Mouse (Mus musculus) midbrain, embryonic 12.5 days (tissue): Measurements from ENCODE around the gene Ect2l. TPM values are rescaled to one million over a fixed set of nuclear protein-coding genes. Genes with fewer than 3 reads are reported as not detected.

Source experiments
- ATAC-seq: fragments of 200-750 bp; cut with Nextera tagmentation; 2 replicates; pipeline ENCODE4 v1.8.0; 2017; ENCODE audit warnings: low read depth, moderate TSS enrichment, moderate library complexity; ENCODE audit not compliant: low FRiP score
- H3K27ac ChIP-seq: fragments of 300-500 bp; sonication (generic); replicated peaks from 2 replicates; pipeline ENCODE4 v1.5.1; 2016; ENCODE audit warnings: mild to moderate bottlenecking
- H3K27me3 ChIP-seq: fragments of 300-500 bp; sonication (generic); 2 replicates; pipeline ENCODE4 v1.6.1; 2016; ENCODE audit warnings: mild to moderate bottlenecking
- H3K36me3 ChIP-seq: fragments of 300-500 bp; sonication (generic); 2 replicates; pipeline ENCODE4 v1.6.1; 2016
- H3K4me1 ChIP-seq: fragments of 300-500 bp; sonication (generic); 2 replicates; pipeline ENCODE4 v1.6.1; 2016
- H3K4me2 ChIP-seq: fragments of 300-500 bp; sonication (generic); replicated peaks from 2 replicates; pipeline ENCODE4 v1.6.1; 2016; ENCODE audit warnings: mild to moderate bottlenecking, moderate library complexity
- H3K4me3 ChIP-seq: fragments of 300-500 bp; sonication (generic); 2 replicates; pipeline ENCODE4 v1.5.1; 2016; ENCODE audit warnings: mild to moderate bottlenecking
- H3K9ac ChIP-seq: fragments of 300-500 bp; sonication (generic); replicated peaks from 2 replicates; pipeline ENCODE4 v1.6.1; 2016; ENCODE audit warnings: mild to moderate bottlenecking, moderate library complexity
- H3K9me3 ChIP-seq: fragments of 300-500 bp; sonication (generic); 2 replicates; pipeline ENCODE4 v1.6.1; 2016; ENCODE audit warnings: mild to moderate bottlenecking
- WGBS: fragments of 180-500 bp; shearing (Covaris S2); methylation state at CpG from one replicate; pipeline ENCODE4 v1.1.7; 2016; 5-methylcytosine and 5-hydroxymethylcytosine counted together
- polyA plus RNA-seq: library from polyadenylated mRNA; unstranded; fragments of >200 nt; fragmentation: Nextera tagmentation; extraction: Ambion mirVana; gene quantifications from 2 replicates; pipeline ENCODE4 v1.2.1, GENCODE M21; 2016

Gene Ect2l
- polyA plus RNA-seq, 1 experiment from 2014 or later = 0.37 TPM

DNA sequence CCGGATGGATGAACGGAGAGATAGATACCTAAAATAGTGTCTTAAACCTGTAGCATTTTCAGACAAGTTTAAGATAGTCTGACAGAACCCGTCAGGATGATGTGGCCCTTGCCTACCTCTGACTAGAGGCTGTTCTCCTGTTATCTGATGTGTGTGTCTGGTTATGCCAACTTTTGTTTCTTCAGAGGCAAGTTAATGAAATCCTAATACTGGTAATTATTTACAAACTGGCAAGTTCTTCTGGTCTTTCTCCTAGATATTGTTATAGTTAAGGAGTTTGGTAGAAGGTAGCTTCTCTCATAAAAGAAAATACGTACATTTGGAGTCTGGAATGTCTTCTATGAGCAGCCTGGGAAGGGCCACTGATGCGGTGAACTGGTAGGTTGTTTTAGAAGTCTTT is 80.4 kb downstream of the Ect2l start:
- Histone ChIP-seq H3K36me3 (peaks cover 7% of the 10 kb centered on the region), H3K27me3 (no peaks in the 10 kb centered on the region), H3K4me3 (no peak overlapping the region), H3K9ac (no peak overlapping the region), H3K27ac (no peak overlapping the region), H3K4me1 (no peaks in the 10 kb centered on the region), H3K4me2 (no peak overlapping the region), H3K9me3 (no peaks in the 10 kb centered on the region)
- no peak for ATAC-seq
- 94% methylated on average over 5 of the region's 5 CpGs for WGBS

DNA sequence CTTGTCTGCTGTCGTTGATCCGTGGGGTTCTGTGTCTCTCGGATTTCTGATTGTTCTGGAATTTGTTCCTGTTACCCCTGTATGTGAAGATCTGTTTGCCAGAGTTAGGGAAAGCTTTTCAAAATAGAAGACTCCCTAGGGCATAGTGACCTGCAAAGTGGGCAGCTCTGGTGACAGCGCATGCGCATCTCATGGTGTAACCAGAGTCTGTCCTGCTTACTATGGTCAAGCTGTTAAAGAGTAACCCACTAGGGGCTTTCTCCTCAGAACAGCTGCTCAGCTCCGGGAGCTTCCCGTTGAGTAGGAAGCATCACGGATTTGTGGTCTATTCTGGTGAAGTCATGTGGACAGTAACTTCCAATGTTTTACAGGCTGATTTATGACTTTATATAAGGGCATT is 92.4 kb downstream of the Ect2l start:
- Histone ChIP-seq H3K27ac (no peak overlapping the region), H3K4me1 (no peaks in the 10 kb centered on the region), H3K4me3 (no peak overlapping the region), H3K27me3 (no peaks in the 10 kb centered on the region), H3K36me3 (peaks cover 65% of the 10 kb centered on the region), H3K4me2 (no peak overlapping the region), H3K9me3 (no peaks in the 10 kb centered on the region), H3K9ac (no peak overlapping the region)
- ATAC-seq = no peak
- 91% methylated on average over 8 of the region's 8 CpGs for WGBS

DNA sequence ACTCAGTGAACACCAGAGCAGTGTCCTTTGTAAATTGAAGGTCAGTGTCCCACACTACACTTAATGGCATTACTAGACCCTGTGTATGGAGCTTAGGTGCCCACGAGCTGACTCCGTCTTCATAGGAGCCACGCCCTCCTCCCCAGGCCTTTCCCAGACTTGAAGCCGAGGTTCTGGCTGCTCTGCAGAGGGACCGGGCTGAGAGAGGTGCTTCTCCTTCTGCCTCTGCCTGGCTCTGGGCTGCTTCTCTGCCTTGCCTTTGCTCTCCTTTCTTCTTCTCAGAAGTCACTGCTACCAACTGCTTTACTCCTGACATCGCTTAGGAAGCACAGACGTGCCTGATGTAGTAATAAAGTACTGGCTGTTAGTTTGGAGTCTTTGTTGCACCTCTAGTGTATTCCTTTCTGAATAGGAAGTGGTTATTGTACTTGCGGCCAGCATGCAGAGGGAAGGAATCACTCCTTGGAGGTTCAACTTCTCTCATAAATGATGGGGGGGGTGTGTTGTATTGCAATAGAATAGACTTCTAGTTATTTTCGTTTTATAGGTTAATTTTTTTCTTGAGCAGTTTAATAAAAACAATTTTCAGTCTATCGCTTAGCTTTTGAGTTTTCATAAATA is 97.1 kb downstream of the Ect2l start:
- Histone ChIP-seq H3K4me1 (no peaks in the 10 kb centered on the region), H3K9ac (no peak overlapping the region), H3K9me3 (no peaks in the 10 kb centered on the region), H3K4me2 (no peak overlapping the region), H3K27ac (no peak overlapping the region), H3K4me3 (no peak overlapping the region), H3K36me3 (peaks cover 26% of the 10 kb centered on the region), H3K27me3 (no peaks in the 10 kb centered on the region)
- ATAC-seq = no peak
- 83% methylated on average over 10 of the region's 10 CpGs for WGBS

DNA sequence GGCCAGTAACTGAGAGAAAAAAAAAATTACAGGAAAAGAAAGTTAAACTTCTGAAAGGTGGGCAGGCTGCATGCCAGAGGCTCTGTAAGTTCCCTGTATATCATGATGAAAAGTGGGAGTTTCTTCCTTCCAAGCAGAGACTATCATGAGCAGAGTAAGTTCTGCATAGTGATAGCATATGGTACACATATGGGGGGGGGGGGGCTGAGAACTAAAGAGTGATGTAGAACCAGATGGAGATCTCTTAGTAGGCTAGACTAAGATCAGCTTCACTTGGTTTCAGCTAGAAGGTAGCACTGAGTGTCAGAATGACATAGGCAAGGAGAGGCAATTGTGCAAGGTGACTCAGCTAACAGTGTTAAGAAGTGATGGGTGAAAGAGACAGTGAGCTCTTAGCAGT is 99.8 kb downstream of the Ect2l start:
- Histone ChIP-seq H3K36me3 (peaks cover 12% of the 10 kb centered on the region), H3K4me3 (no peak overlapping the region), H3K9me3 (no peaks in the 10 kb centered on the region), H3K27me3 (no peaks in the 10 kb centered on the region), H3K4me2 (no peak overlapping the region), H3K27ac (no peak overlapping the region), H3K4me1 (no peaks in the 10 kb centered on the region), H3K9ac (no peak overlapping the region)
- no peak for ATAC-seq

DNA sequence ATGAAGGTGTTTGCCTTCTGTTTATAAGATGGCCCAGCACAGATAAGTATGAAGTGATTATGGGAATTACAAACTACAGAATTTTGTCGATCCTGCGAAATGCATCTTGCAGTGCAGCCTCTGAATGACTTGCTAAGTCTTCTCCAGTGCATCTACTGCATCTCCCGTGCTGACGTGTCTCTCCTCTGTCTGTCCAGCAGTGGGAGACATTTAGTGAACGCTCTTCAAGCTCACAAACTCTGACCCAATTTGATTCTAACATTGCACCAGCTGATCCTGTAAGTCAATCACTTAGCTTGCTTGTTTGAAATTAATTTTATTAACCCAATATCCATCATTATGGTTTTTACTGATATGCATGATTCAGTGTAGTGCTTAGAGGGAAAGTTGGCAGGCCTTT is 103.2 kb downstream of the Ect2l start:
- no peak overlapping the region for H3K4me2 ChIP-seq
- H3K27me3 ChIP-seq = no peaks in the 10 kb centered on the region
- no peak for ATAC-seq
- peaks cover 21% of the 10 kb centered on the region for H3K36me3 ChIP-seq
- H3K27ac ChIP-seq = no peak overlapping the region
- H3K4me3 ChIP-seq = no peak overlapping the region
- no peak overlapping the region for H3K9ac ChIP-seq
- no peaks in the 10 kb centered on the region for H3K4me1 ChIP-seq
- no peaks in the 10 kb centered on the region for H3K9me3 ChIP-seq
- 80% methylated on average over 5 of the region's 5 CpGs for WGBS

DNA sequence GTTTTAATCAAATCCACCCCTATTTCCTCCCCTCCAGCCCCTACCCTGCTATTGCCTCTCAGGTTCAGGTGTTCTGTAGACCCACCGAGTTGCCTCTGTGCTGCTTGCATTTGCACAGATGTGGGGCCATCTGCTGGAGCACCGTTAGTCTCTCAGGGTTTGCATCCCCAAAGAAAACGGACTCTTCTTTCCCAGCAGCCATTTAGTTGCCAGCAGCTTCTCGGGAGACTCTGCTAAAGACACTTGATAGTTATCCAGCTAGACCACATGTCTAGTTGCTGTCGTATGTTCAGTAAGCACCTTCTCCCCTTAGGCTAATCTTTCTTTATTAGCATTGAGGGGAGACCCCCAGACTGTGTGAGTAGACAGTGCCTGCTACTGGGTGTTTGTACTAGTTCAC is 108.5 kb downstream of the Ect2l start:
- H3K36me3 ChIP-seq = peaks cover 23% of the 10 kb centered on the region
- ATAC-seq = no peak
- H3K27ac ChIP-seq = no peak overlapping the region
- no peaks in the 10 kb centered on the region for H3K9me3 ChIP-seq
- H3K27me3 ChIP-seq = no peaks in the 10 kb centered on the region
- no peak overlapping the region for H3K4me3 ChIP-seq
- WGBS = 78% methylated on average over 5 of the region's 5 CpGs
- H3K4me2 ChIP-seq = no peak overlapping the region
- no peaks in the 10 kb centered on the region for H3K4me1 ChIP-seq
- H3K9ac ChIP-seq = no peak overlapping the region

DNA sequence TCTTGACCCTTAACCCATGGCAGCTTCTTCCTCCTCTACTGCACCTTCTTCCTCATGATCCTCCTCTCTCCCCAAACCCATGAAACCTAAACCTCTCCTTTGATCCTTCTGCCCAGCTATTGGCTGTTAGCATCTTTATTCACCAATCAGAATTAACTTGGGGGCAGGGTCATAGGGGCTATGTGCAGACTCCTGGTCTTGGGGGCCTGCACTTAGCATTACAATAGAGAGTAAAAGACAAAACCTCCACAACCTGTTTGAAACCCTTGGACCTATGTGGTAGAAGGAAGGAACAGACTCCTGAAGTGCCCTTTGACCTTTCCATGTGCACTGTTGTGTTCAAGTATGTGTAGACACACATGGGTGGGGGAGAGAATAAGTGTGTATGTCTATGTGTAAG is 120.0 kb downstream of the Ect2l start:
- H3K27ac ChIP-seq = no peak overlapping the region
- no peaks in the 10 kb centered on the region for H3K27me3 ChIP-seq
- no peak overlapping the region for H3K4me3 ChIP-seq
- no peak overlapping the region for H3K9ac ChIP-seq
- no peaks in the 10 kb centered on the region for H3K4me1 ChIP-seq
- no peak overlapping the region for H3K4me2 ChIP-seq
- 0 out of 2 replicates have a peak, but pooled peaks have one; percentile 27 for ATAC-seq
- H3K9me3 ChIP-seq = peaks cover 10% of the 10 kb centered on the region; the same call in 1 of the 2 replicates
- H3K36me3 ChIP-seq = peaks cover 39% of the 10 kb centered on the region

DNA sequence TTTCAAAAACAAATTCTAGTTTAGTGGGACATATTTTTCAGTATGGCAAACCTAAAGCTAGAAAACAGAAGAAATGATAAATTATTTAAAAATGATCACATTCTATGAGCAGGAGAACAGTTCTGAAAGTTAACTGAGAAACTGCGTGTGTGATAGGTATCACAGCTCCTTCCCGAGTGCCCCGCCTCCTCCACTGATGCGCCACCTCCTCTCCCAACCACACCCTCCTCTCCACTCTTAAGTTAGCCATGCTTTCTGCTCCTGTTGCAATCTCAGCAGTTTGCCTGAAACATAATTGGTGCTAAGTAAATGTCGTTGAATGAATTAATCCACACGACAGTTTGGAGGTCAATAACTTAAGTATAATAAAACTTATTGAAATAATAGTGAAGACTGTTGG is 127.9 kb downstream of the Ect2l start:
- Histone ChIP-seq H3K27ac (no peak overlapping the region), H3K4me2 (no peak overlapping the region), H3K36me3 (0 out of 2 replicates have a peak, but pooled peaks cover 3% of the 10 kb centered on the region), H3K9ac (no peak overlapping the region), H3K9me3 (peaks cover 15% of the 10 kb centered on the region; the same call in 1 of the 2 replicates), H3K4me1 (no peaks in the 10 kb centered on the region), H3K4me3 (no peak overlapping the region), H3K27me3 (no peaks in the 10 kb centered on the region)
- ATAC-seq = no peak
- 96% methylated on average over 6 of the region's 6 CpGs for WGBS

DNA sequence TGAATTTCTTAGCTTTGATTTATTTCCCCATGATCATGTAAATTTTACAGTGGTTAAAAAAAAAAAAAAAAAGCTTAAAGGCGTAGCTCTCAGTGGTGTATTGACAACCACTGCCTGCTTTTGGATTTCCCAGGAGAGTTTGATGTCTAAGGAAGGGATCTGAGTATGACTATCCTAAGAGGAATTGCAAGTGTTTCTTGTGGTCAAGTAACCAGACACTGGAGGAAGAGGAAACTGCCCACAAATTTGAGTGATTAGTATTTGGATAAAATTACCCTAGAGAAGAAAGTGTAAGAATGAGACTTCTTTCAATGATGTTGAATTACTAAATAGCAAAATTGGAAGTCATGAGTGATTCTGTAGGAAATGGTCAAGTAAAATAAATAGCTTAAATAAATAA is 129.2 kb downstream of the Ect2l start:
- H3K27me3 ChIP-seq = no peaks in the 10 kb centered on the region
- no peak overlapping the region for H3K27ac ChIP-seq
- no peaks in the 10 kb centered on the region for H3K4me1 ChIP-seq
- no peak overlapping the region for H3K4me3 ChIP-seq
- peaks cover 9% of the 10 kb centered on the region; the same call in 1 of the 2 replicates for H3K9me3 ChIP-seq
- H3K4me2 ChIP-seq = no peak overlapping the region
- H3K36me3 ChIP-seq = peaks cover 6% of the 10 kb centered on the region; the same call in 1 of the 2 replicates
- WGBS = 78% methylated on average over 1 of the region's 1 CpGs
- no peak overlapping the region for H3K9ac ChIP-seq
- ATAC-seq = no peak

Other genes starting within 250 kb of the Ect2l start
- gene Abracl, start 187.6 kb downstream of the Ect2l start, polyA plus RNA-seq = 144 and 151 TPM in 2 replicates
- 17.8 and 20.6 TPM in 2 replicates for gene Reps1, start 155.0 kb downstream of the Ect2l start, polyA plus RNA-seq
- 7.0 and 7.9 TPM in 2 replicates for gene Ccdc28a, start 24.1 kb upstream of the Ect2l start, polyA plus RNA-seq
- 14.0 and 16.5 TPM in 2 replicates for gene Nhsl1, start 108.1 kb upstream of the Ect2l start, polyA plus RNA-seq